Mouse (Mus musculus) hindbrain, embryonic 12.5 days (tissue): Measurements from ENCODE around the gene Tas2r116. TPM values are rescaled to one million over a fixed set of nuclear protein-coding genes. Genes with fewer than 3 reads are reported as not detected.

Experiments
- ATAC-seq: fragments of 200-750 bp; cut with Nextera tagmentation; 2 replicates; pipeline ENCODE4 v1.8.0; 2017; ENCODE audit warnings: moderate TSS enrichment; ENCODE audit not compliant: low FRiP score
- H3K27ac ChIP-seq: fragments of 300-500 bp; sonication (generic); 2 replicates; pipeline ENCODE4 v1.5.1; 2016; ENCODE audit warnings: mild to moderate bottlenecking
- H3K27me3 ChIP-seq: fragments of 300-500 bp; sonication (generic); 2 replicates; pipeline ENCODE4 v1.6.1; 2016; ENCODE audit warnings: mild to moderate bottlenecking
- H3K36me3 ChIP-seq: fragments of 300-500 bp; sonication (generic); 2 replicates; pipeline ENCODE4 v1.6.1; 2016; ENCODE audit warnings: mild to moderate bottlenecking
- H3K4me1 ChIP-seq: fragments of 300-500 bp; sonication (generic); 2 replicates; pipeline ENCODE4 v1.6.1; 2016
- H3K4me2 ChIP-seq: fragments of 300-500 bp; sonication (generic); replicated peaks from 2 replicates; pipeline ENCODE4 v1.6.1; 2016; ENCODE audit warnings: mild to moderate bottlenecking
- H3K4me3 ChIP-seq: fragments of 300-500 bp; sonication (generic); 2 replicates; pipeline ENCODE4 v1.5.1; 2016; ENCODE audit warnings: mild to moderate bottlenecking
- H3K9ac ChIP-seq: fragments of 300-500 bp; sonication (generic); 2 replicates; pipeline ENCODE4 v1.6.1; 2016; ENCODE audit warnings: mild to moderate bottlenecking, moderate library complexity
- H3K9me3 ChIP-seq: fragments of 300-500 bp; sonication (generic); replicated peaks from 2 replicates; pipeline ENCODE4 v1.6.1; 2016; ENCODE audit warnings: mild to moderate bottlenecking
- WGBS: fragments of 180-500 bp; shearing (Covaris S2); methylation state at CpG from one replicate; pipeline ENCODE4 v1.1.7; 2016; 5-methylcytosine and 5-hydroxymethylcytosine counted together
- polyA plus RNA-seq: library from polyadenylated mRNA; unstranded; fragments of >200 nt; fragmentation: Nextera tagmentation; extraction: Ambion mirVana; gene quantifications from 2 replicates; pipeline ENCODE4 v1.2.1, GENCODE M21; 2016

The Tas2r116 gene
- polyA plus RNA-seq = not detected in 2 replicates

- Histone ChIP-seq H3K9ac (no peak within 1 kb of the TSS), H3K4me1 (no peaks in the 10 kb centered on the region), H3K27me3 (no peaks in the 10 kb centered on the region), H3K9me3 (no peaks in the 10 kb centered on the region), H3K36me3 (no peaks in the 10 kb centered on the region), H3K4me2 (no peak within 1 kb of the TSS), H3K4me3 (no peak within 1 kb of the TSS), H3K27ac (no peak within 1 kb of the TSS)
- no peak for ATAC-seq
- 72% methylated on average over 1 of the region's 1 CpGs for WGBS
These were observed at the start of gene Tas2r116 for GRCm38 (mm10) chr6:132855138-132855537. Gene Tas2r116 (plus strand): TSS chr6:132855438.

GRCm38 (mm10) chr6:132846842-132847241 lies 8.4 kb upstream of the Tas2r116 start, which contains the start of gene Tas2r123:
Gene Tas2r123 (plus strand): TSS chr6:132847142.
- Histone ChIP-seq H3K27me3 (no peaks in the 10 kb centered on the region), H3K36me3 (no peaks in the 10 kb centered on the region), H3K4me1 (no peaks in the 10 kb centered on the region), H3K4me3 (no peak within 1 kb of the TSS), H3K9ac (no peak within 1 kb of the TSS), H3K4me2 (no peak within 1 kb of the TSS), H3K27ac (no peak within 1 kb of the TSS), H3K9me3 (no peaks in the 10 kb centered on the region)
- WGBS = 92% methylated on average over 1 of the region's 1 CpGs
- no peak for ATAC-seq

GRCm38 (mm10) chr6:132867708-132868107 lies 12.5 kb downstream of the Tas2r116 start, which contains the start of gene Tas2r110:
Gene Tas2r110 (plus strand): TSS chr6:132868008.
- no peak within 1 kb of the TSS for H3K9ac ChIP-seq
- no peak for ATAC-seq
- no peaks in the 10 kb centered on the region for H3K36me3 ChIP-seq
- H3K4me2 ChIP-seq = no peak within 1 kb of the TSS
- no peak within 1 kb of the TSS for H3K27ac ChIP-seq
- no peaks in the 10 kb centered on the region for H3K4me1 ChIP-seq
- no peak within 1 kb of the TSS for H3K4me3 ChIP-seq
- H3K27me3 ChIP-seq = no peaks in the 10 kb centered on the region
- no peaks in the 10 kb centered on the region for H3K9me3 ChIP-seq

GRCm38 (mm10) chr6:132892711-132893110 lies 37.5 kb downstream of the Tas2r116 start, which contains the start of gene Tas2r113:
Gene Tas2r113 (plus strand): TSS chr6:132893011.
- no peak within 1 kb of the TSS for H3K27ac ChIP-seq
- H3K4me2 ChIP-seq = no peak within 1 kb of the TSS
- WGBS = 82% methylated on average over 1 of the region's 1 CpGs
- no peaks in the 10 kb centered on the region for H3K9me3 ChIP-seq
- H3K4me1 ChIP-seq = no peaks in the 10 kb centered on the region
- no peaks in the 10 kb centered on the region for H3K27me3 ChIP-seq
- no peak within 1 kb of the TSS for H3K9ac ChIP-seq
- no peak within 1 kb of the TSS for H3K4me3 ChIP-seq
- H3K36me3 ChIP-seq = no peaks in the 10 kb centered on the region
- no peak for ATAC-seq

Other genes starting within 250 kb of the Tas2r116 start
- not detected in 2 replicates for gene A630073D07Rik, start 203.9 kb upstream of the Tas2r116 start, polyA plus RNA-seq
- gene Tas2r120, start 198.5 kb upstream of the Tas2r116 start, polyA plus RNA-seq = not detected in 2 replicates
- gene Tas2r121, start 154.4 kb upstream of the Tas2r116 start, polyA plus RNA-seq = not detected in 2 replicates
- gene Tas2r122, start 143.5 kb upstream of the Tas2r116 start, polyA plus RNA-seq = not detected in 2 replicates
- not detected in 2 replicates for gene Tas2r115, start 117.4 kb upstream of the Tas2r116 start, polyA plus RNA-seq
- gene Tas2r124, start 100.7 kb upstream of the Tas2r116 start, polyA plus RNA-seq = not detected in 2 replicates
- not detected in 2 replicates for gene Tas2r102, start 93.3 kb upstream of the Tas2r116 start, polyA plus RNA-seq
- not detected in 2 replicates for gene Tas2r136, start 77.3 kb upstream of the Tas2r116 start, polyA plus RNA-seq
- not detected in 2 replicates for gene Tas2r117, start 52.6 kb upstream of the Tas2r116 start, polyA plus RNA-seq
- not detected in 2 replicates for gene Tas2r123, start 8.3 kb upstream of the Tas2r116 start, polyA plus RNA-seq
- gene Tas2r110, start 12.6 kb downstream of the Tas2r116 start, polyA plus RNA-seq = not detected in 2 replicates
- not detected in 2 replicates for gene Tas2r113, start 37.6 kb downstream of the Tas2r116 start, polyA plus RNA-seq
- not detected in 2 replicates for gene Tas2r125, start 54.2 kb downstream of the Tas2r116 start, polyA plus RNA-seq
- gene Tas2r129, start 95.7 kb downstream of the Tas2r116 start, polyA plus RNA-seq = not detected in 2 replicates
- not detected in 2 replicates for gene Tas2r131, start 102.5 kb downstream of the Tas2r116 start, polyA plus RNA-seq
- gene Tas2r109, start 125.5 kb downstream of the Tas2r116 start, polyA plus RNA-seq = not detected in 2 replicates
- gene Tas2r103, start 181.7 kb downstream of the Tas2r116 start, polyA plus RNA-seq = not detected in 2 replicates
- gene Tas2r140, start 200.4 kb downstream of the Tas2r116 start, polyA plus RNA-seq = not detected in 2 replicates
- 118 and 131 TPM in 2 replicates for gene Smim10l1, start 249.5 kb downstream of the Tas2r116 start, polyA plus RNA-seq